Mouse (Mus musculus): Measurements from ENCODE around the gene Apip. TPM values are rescaled to one million over a fixed set of nuclear protein-coding genes. Genes with fewer than 3 reads are reported as not detected.

Apip gene
- total RNA-seq, 1 experiment from 2014 or later, result 8.4 TPM

- ATAC-seq (ENCODE audit: extremely low read depth, insufficient number of reproducible peaks, low FRiP score, poor library complexity, severe bottlenecking), result peak; percentile 67
These were observed 13.0 kb downstream of the Apip start for GRCm38 (mm10) chr2:103086432-103086831.

- ATAC-seq (ENCODE audit: extremely low read depth, insufficient number of reproducible peaks, low FRiP score, poor library complexity, severe bottlenecking), result no peak
These were observed 14.6 kb downstream of the Apip start for GRCm38 (mm10) chr2:103088099-103088498.

GRCm38 (mm10) chr2:103089521-103089920 lies 16.0 kb downstream of the Apip start:
- ATAC-seq (ENCODE audit: extremely low read depth, insufficient number of reproducible peaks, low FRiP score, poor library complexity, severe bottlenecking), result no peak

- ATAC-seq (ENCODE audit: extremely low read depth, insufficient number of reproducible peaks, low FRiP score, poor library complexity, severe bottlenecking), result no peak
These were observed 29.1 kb downstream of the Apip start for GRCm38 (mm10) chr2:103102595-103102994.

GRCm38 (mm10) chr2:103106172-103106571 lies 32.7 kb downstream of the Apip start:
- no peak for ATAC-seq (ENCODE audit: extremely low read depth, insufficient number of reproducible peaks, low FRiP score, poor library complexity, severe bottlenecking)

GRCm38 (mm10) chr2:103111669-103112068 lies 38.2 kb downstream of the Apip start:
- ATAC-seq (ENCODE audit: extremely low read depth, insufficient number of reproducible peaks, low FRiP score, poor library complexity, severe bottlenecking), result no peak

- no peak for ATAC-seq (ENCODE audit: extremely low read depth, insufficient number of reproducible peaks, low FRiP score, poor library complexity, severe bottlenecking)
These were observed 43.7 kb downstream of the Apip start for GRCm38 (mm10) chr2:103117212-103117611.

GRCm38 (mm10) chr2:103118324-103119196 lies 45.1 kb downstream of the Apip start:
- ATAC-seq (ENCODE audit: extremely low read depth, insufficient number of reproducible peaks, low FRiP score, poor library complexity, severe bottlenecking), result no peak

- no peak for ATAC-seq (ENCODE audit: extremely low read depth, insufficient number of reproducible peaks, low FRiP score, poor library complexity, severe bottlenecking)
These were observed 45.9 kb downstream of the Apip start for GRCm38 (mm10) chr2:103119197-103119854.

GRCm38 (mm10) chr2:103129676-103130075 lies 56.2 kb downstream of the Apip start:
- ATAC-seq (ENCODE audit: extremely low read depth, insufficient number of reproducible peaks, low FRiP score, poor library complexity, severe bottlenecking), result peak; percentile 98

- ATAC-seq (ENCODE audit: extremely low read depth, insufficient number of reproducible peaks, low FRiP score, poor library complexity, severe bottlenecking), result peak; percentile 55; the same call in 1 of the 2 replicates
These were observed 57.7 kb downstream of the Apip start for GRCm38 (mm10) chr2:103131145-103131544.

GRCm38 (mm10) chr2:103138529-103139265 lies 65.2 kb downstream of the Apip start:
- ATAC-seq (ENCODE audit: extremely low read depth, insufficient number of reproducible peaks, low FRiP score, poor library complexity, severe bottlenecking), result 0 out of 2 replicates have a peak, but pooled peaks have one; percentile 3

Other genes with a start within 250 kb of the Apip start
- gene Cd44, start 172.0 kb upstream of the Apip start, total RNA-seq (2017), result 533 and 558 TPM in 2 replicates
- gene Pdhx, start 162 bp upstream of the Apip start, total RNA-seq (2017), result 13.6 and 16.1 TPM in 2 replicates
- 1.2 and 2.7 TPM in 2 replicates for gene Ehf, start 229.6 kb downstream of the Apip start, total RNA-seq (2017)

All from neutrophil, adult 5-6 weeks (primary cell).